Mouse (Mus musculus) spleen, adult 12 weeks (tissue): ENCODE measurements at regions not wholly inside any gene's neighbourhood (a gene's known extent, or its start where the extent isn't known, plus 50 kb on each side); places are given as distances from the start of the nearest gene placed in this dataset.

Experiments
- DNase-seq: peaks from one replicate; pipeline ENCODE4 v3.0.0; 2022; ENCODE audit warnings: low spot score

DNA sequence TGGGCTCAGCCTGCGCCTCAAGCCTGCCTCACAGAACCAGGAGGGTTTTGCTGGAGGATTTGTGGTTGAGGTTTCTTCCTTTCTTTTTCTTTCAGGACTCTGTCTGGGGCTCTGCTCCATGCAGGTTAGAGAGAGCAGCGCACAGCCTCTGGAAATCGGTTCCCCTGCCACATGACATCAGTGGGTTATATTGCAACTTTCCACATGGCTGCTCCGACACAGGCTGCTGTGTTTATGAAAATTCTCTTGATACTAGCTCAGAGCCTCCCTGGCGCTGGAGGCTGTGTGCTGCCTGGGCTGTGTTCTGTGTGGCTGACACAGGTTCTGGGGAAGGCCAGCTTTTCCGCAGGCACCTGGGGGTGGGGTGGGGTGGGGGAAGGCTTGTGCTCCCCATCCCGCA, 178.7 kb upstream of the Gm4791 start:
- no peak for DNase-seq

DNA sequence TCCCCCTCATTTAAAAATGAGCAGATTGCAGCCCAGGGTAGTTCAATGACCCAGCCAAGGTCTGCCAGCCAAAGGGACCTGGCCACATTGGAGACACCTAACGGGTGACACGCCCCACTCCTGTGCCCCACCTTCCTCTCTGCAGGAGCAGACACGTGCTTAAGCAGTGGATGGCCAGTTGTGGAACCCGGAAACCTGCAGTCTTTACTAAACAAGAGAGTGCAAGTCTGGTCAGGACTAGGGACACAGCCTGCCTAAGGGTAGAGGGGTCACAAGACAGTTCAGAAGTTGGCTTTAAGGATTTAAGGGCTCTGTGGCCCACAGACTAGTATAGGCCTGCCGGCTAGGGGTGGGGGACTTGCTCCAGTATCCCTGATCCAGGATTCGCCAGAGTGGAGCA, 179.2 kb upstream of the Gm4791 start:
- DNase-seq: no peak

DNA sequence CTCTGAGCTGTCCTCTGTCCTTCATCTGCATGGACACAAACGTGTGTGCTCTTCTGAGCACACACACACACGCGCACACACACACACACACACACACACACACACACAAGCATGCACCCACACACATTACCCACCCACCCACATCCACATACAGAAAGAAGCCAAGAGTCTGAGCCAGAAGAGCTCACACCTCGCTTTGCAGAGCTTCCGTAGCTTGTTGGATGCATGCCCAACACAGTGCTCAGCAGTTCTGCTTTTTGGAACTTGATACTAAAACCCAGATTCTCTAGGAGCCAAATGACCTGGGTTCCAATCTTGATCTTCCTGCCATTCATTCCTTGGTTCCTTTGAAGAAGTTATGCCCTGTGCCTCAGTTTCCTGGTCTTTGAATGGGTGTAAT, 182.4 kb upstream of the Gm4791 start:
- DNase-seq: no peak

DNA sequence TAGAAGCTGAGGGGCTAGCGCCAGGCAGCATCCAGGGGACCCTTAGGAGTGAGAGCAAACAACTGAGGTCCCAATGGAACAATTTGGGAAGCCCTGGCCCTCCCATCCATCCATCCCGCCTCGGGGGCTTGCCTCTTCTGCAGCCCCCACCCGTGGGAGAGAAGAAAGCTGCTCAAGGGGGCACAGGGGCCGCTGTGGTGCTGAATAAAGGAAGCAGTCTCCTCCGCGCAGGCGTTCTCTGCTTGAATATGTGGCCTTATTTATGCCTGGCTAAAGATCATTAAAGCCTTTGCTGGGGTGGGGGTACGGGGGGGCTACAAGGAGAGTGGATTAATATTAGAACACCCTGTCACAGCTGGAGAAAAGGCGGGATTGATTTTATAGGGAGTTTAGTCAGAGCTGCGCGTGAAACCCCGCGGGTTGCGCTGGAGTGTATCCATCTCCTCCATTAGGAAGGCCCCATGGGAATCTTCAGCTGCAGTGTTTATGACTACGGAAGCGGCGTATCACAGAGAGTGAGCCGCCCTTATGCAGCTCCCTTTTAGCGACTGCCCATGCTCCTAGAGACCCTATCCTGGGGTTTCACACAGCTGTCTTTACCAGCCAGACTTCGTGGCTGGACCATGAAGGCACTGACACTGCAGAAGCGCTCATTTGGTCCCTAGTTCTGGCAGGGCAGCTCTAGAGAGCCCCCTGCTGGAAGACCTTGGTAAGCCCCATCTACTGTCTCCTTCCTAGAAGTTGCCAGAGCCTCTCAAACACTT, 183.9 kb upstream of the Gm4791 start:
- DNase-seq: no peak

DNA sequence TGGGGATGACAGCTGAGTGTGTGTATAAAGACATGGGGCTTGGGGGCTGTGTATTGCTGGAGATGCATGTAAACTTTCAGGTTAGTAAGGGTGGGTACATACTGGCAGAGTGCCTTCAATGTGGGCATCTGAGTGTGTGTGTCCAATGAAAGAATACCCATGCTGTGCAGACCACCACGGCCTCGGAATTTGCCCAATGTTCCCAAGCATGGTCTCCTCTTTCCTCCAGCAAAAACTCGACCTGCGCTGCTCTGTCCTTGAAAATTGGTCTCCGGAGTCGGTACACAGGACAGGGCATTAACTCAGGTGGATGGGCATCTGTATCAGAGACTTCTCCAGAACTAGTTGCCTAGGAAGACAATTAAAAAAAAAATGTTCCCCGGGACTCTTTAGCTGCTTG, 188.3 kb upstream of the Gm4791 start:
- no peak for DNase-seq

DNA sequence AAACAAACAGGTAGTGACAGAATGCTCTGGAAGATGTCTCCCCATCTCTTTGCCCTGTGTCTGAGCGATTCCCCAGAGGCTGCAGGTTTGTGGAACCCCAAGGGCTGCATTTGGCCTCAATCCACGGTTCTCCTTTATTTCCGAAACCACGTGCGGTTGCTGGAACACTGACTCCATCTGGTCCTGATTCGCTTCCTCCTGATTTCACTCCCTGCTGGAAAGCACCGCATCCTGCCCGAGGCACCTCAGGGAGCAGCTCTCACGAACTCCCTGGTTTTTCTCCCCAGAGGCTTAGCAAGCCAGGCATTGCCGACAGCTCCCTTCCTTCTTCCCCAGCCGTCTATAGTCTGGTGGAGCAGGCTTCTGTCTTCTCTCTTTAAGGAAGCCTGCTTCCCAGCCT, 203.1 kb upstream of the Gm4791 start:
- DNase-seq: no peak

DNA sequence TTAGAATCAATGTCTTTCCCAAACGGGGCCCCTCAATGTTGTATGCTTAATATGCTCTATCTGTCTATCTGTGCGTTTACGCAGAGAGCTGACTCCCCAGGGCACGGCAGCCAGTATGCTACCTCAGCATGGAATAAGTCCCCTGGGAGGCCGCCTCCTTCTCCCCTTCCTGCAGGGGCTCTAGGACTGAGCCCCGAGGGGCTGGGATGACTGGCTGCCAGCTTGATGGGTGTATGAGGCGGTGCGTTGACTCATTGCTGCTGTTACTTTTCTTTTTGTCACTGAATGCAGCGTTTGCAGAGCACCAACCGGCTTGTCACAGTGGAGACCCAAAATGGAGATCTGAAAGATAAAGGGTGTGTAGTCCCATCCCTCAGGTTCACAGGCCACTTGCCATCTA, 209.5 kb upstream of the Gm4791 start:
- no peak for DNase-seq

DNA sequence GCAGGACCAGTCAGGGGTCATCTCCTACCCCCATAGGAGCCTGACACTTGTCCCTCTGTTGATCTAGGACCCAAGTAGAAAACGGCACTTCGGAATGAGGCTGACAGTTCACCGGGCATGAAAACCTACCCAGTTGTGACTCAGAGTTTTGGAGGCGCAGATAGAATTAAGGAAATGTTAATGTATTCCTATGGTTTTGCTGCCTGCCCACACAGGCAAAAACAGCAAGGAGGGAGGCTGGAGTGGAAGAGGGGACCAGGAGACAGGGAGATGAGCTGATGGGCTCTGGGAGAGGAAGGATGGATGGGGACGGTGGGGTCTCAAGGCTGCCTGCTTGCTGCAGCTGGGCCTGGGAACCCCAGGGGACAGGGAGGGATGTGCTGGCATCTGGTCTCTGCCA, 210.1 kb upstream of the Gm4791 start:
- DNase-seq: no peak

DNA sequence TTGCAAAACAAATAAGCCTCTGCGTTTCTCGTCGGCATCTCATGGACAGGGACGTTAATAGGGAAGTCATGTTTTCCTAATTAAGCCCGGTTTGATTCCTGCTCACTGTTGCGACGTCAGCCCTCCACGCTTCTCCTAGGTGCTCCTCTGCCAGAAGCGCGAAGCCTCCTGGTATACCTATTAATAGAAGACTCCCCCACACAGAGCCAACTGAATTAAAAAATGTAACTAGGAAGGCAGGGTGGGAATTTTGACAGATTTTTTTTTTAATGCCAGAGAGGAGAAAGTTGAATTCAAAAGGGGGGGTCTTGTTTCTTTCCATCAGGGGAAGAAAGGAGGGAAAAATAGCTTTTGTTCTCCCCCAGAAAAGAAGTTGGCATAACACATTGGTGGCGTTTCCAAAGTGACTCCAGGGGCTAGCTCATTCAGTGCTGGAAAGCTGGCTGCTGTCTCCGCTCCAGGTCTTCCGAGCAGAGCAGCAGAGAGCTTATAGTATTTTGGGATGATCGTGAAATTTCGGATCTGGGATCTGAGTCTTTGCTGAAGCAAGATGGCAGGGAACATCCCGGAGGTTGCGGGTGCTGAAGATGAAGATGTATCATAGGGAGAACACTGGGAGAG, 214.1 kb upstream of the Gm4791 start:
- no peak for DNase-seq

DNA sequence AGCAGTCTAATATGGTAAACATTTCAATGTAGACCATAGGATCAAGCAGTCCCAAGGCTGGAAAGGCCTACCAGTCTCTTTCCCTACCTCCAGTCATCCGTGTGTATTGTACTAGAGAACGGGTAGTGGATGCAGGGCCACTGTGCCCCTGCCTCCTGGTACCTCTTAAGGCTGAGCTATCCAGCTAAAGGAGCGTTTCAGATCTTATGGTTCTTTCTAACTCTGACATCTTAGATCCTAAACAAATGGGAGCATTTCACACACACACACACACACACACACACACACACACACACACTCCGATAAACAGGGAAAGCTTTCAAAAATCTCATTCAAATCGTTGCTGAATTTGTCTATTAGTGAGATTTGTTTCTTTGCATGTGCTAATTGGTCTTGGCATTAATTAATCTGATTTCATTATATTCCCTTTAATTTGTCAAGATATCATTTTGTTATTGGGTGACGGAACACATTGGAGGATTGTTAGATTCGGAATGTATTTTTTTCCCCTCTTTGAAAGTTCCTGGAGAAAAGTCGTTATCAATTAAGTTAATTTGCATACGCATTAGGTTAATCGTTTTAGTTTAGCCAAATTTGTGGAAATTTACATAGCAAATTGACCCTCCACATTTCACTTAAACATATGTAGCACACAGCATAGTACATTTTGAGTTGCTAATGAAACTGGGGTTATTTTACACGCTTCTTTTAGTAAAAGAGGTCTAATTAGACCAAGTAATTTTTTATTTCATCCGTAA, 214.8 kb upstream of the Gm4791 start:
- no peak for DNase-seq

DNA sequence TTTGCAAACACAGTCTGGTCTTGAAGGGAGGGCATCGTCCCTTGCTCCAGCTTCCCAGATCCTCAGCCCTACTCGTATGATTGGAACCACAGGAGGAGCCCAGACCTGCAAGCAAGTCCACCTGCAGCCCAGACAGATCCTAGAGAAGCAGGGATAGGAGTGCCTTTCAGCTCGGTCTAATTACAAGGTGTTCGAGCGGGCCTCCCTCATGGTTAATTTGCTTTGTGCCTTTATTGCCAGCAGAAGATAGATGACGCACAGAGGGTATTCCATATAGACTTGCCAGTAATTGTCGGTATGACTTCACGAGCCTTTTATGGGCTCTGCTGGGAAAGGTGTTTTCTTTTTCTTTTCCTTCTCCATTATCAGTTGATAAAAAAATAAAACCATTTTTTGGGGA, 216.9 kb upstream of the Gm4791 start:
- DNase-seq: no peak

DNA sequence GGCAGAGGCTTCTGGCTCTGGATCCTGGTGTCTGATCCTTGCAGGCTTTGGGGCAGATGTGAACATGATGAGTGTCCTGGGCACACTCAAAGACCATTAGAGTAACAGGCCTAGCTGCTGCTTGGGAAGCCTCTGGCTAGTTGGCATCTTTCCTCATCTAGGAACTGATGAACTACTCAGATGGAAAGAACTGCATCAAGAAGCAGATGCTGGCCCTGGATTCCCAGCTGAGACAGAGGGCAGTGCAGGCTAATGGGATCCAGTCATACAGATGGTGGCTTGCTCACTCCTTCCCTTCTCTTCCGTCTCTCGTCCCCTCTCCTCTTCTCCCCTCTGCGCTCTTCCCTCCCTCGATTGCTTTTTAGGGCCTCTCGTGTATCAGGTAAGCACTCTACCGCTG, 219.8 kb upstream of the Gm4791 start:
- no peak for DNase-seq

DNA sequence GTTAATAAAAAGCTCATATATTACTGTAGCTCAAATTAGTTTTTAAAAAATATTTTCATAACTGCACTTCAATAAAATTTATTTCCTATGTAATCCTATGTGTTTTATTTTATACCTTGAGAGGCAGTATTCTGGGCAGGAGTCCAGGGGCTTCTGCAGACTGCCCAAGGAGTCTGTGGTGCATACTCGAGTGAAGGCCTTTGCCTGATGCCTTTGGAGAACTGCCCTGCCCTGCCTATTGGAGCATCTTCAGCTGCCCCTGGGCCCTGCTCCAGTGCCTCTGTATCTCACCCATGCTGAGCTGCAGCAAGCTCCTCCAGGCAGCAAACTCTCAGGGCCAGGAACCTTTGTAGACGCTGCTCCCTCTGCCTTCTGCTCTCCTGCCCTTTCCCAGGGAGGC, 223.7 kb upstream of the Gm4791 start:
- no peak for DNase-seq

DNA sequence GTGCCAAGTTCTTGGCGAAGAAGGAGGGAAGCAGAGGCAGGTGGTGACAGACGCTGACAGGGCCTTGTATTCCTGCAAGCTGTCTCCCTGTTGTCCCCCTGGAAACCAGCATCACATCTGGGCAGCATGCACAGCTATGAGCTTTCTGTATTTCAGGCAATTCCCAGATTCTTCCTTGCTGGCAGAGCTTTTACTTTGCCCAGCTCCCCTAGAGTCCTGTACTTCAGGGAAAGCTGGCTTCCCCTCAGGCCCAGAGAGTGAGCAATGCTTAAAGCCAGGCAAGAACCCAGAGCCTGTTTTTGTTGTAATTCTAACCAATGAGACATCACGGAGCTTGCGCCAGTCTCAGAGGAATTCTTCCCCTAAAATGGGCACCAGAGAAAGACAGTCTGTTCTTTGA, 238.3 kb upstream of the Gm4791 start:
- no peak for DNase-seq

DNA sequence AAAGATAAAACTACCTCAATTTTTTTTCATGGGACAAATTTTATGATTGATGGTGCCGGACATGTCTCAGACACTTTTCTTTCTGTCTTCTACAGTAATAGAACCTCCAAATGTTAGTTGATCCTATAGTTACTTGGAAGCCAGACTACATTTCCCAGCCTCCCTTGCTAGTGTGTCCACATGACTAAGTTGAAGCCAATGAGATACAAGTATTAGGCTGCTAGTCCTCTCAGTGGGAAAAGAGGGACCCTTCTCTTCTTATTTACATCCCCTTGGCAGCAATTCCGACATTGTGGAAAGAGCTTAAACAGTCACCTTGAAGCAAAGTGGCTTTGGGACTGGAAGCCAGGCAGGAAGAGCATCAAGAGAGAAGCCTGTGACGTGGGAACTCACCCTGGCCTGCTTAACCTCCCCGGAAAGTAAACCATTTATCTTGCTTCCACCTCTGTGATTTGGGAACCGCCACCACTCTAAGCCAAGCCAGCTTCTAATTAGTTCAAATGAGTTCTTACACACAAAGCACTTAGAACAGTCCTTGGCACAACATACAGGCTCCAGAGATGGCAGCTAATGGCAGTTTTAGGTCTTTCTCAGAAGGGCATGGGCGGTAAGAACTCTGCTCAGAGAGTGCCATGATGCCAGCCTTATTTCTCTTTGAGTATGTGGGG, 241.4 kb upstream of the Gm4791 start:
- DNase-seq: no peak

DNA sequence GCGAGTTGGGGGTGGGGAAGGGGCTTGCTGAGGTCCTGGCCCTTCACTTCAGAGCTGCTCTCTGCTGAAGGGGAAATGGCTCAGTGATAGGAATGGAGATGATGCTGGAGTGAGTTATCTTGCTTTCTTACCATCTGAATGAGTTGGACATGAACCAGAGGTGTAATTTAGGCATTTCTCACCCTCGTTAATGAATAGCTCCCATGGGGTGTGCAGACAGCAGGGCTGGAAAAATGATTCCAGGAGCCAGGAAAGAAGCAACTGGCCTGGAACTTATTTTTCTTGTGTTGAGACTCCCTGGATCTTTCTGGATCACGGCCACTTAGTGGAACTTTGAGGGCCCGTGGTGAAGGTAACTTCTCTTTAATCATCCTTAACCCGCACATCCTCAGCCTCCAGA, 246.6 kb upstream of the Gm4791 start:
- no peak for DNase-seq

DNA sequence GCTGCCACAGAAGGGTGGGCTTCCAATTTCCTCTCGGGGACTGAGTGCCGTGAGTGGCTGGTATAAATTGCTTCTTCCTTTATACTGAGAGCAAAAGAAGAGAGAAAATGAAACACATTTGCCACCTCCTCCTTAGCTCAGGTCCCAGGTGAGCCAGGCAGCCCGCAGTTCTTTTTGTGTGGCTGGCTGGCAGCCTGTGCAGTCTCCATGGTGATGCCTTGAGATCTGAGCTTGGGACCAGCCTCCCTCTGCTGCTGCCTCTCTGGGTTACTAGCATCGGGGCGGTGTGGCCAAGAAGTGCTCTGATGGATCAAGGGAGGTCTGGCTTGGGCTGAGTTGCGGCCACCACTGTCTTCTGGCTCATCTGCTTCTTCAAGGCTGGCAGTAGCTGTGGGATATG, 249.1 kb upstream of the Gm4791 start:
- no peak for DNase-seq

DNA sequence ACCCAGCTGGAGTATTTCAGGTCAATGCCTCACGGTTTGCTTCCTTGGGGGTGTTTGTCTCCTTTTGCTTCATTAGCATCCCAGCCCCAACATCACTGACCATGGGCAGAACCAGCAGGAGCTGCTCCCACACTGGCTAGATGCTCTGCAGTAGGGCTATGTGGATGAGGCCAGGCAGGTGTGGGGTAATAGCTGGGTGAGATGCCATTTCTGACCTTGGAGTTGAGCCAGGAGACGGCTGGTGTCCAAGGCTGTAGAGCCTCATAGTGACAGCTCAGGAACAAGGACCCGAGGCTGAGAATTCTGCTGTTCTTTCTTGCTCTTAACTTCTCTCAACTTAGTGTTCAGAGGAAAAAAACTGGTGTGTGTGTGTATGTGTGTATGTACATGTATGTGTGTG, 252.3 kb upstream of the Gm4791 start:
- no peak for DNase-seq

DNA sequence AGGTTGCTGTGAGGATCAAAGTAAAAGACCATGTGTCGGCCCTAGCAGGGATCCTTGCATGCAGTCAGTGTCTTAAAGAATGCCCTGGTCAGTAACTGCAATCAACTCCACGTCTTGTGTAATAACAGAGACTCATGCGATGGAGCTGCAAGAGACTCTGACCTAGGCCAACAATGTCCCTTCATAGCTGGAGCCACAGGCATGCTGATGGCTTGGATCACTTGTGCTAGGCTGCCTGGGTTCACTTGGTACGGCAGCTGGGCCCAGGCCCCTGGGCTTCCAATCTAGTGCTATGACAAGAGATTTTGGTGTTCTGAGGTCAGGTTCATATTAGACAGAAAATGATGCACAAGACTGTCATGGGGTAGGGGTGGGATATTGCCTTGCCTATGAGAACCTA, 258.0 kb upstream of the Gm4791 start:
- DNase-seq: no peak

DNA sequence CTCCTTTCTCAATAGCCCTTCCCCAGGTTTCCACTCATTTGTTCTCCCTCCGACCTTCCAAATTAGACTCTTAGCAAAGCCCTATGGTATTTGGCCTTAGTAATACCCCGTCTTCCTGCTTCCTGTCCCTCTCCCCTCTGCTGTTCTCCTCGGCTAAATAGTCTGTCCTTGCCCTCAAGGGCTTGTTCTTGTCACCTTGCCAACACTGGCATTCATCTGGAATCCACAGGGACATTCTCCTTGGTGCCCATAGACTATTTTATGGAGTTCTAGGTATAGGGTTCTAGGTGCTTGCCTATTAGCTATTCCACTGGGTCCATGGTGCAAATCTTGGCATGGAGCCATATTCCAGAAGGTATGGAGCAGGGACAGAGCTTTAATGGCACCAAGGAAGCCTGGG, 259.2 kb upstream of the Gm4791 start:
- no peak for DNase-seq

DNA sequence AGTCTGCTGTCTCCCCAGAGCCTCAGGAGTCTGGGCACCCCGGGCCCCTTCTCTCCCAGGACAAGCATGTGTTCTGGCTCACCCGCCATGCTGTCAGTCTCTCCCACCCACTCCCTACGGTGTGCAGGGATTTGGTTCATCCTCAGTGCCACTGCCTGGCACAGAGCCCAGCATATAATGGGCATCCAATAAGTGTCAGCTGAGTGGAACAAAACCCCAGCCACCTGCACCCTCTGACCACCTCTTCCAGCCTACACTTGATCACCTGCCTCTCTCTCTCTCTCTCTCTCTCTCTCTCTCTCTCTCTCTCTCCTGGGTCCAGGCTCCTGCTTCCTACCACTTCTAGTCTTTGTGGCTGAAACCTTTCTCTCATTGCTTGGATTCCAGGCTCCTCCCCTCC, 259.9 kb upstream of the Gm4791 start:
- DNase-seq: no peak

DNA sequence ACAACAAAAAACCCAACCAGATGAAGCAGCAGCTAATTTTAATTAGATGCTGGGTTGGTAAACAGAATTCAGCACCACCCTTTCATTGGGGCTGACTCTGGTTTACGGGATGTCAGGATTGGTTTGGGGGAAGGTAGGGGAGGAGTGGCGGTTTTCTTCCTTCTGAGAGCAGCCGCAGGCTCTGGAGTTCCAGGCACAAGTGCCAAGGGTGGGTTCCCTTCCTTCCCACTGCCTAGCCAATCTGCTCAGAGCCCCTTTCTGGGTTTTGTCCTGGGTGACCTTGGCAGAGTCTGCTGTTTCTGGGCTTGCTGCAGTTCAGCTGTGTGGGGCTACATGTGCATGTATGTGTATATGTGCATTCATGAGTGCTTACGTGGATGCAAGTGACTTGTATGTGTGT, 260.5 kb upstream of the Gm4791 start:
- no peak for DNase-seq

DNA sequence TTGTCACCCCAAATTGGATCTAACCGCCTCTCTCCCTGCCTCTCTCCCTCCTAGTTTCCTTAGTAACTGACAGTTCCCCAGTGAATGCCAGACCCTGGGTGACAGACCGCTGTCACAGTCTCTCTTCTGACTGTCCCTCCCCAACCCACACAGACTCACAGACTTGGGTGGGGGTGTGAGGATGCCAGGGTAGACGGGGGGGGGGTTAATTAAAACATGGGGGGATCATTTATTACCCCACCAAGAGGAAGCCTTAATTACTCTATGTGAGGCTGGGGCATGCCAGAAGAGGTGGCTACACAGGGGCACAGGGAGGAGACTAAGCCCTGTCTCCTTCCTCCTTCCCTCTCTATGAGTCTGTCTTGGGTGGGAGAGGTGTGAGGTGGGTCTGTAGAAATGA, 261.1 kb upstream of the Gm4791 start:
- DNase-seq: no peak
